Mouse (Mus musculus) ovary, postnatal 10 days (tissue): ENCODE results near the gene Adam29.

Experiments used
- DNase-seq: peaks from one replicate; pipeline ENCODE4 v3.0.0; 2022; ENCODE audit warnings: low spot score

Gene Adam29

DNA sequence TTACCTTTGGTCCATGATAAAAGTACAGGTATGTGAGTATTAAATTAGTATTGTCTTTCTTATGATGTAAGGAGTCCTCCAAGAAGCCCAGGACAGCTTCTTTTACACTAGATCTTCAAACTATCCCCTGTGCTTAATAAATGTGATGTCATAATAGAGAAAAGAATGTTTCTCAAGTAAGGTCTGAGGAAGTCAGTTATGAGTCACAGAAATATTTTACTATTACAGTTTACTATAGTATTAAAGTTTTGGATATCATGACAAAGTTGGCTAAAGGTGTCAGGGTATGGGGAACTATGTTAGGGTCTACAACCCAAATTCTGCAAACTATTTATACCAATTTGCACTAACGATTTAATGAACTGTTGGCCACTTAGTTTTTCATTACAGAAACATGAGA, at the start of gene Adam29:
Gene Adam29, minus strand, starts transcription at position 101 of the 400 bp plus-strand sequence.
- DNase-seq: no peak

GRCm38 (mm10) chr8:55940526-55940880, 33.8 kb upstream of the Adam29 start:
- no peak for DNase-seq

GRCm38 (mm10) chr8:55939870-55940525, 33.2 kb upstream of the Adam29 start, which contains the start of gene Glra3:
Gene Glra3 (plus strand): TSS chr8:55940460.
- DNase-seq: no peak
